9 mouse cellular contexts compared by ENCODE assay signal in genomic region chr9:71606296-71607057, GRCm38 (mm10). TPM values are rescaled to one million over a fixed set of nuclear protein-coding genes. Genes with fewer than 3 reads are reported as not detected.
DNase-seq lines count a peak whose midpoint lies in the region; ATAC-seq lines count a peak whose summit lies in the region.
"Had no signal": no experiment of that assay in that cellular context is flagged by ENCODE, and none has a peak within 500 bp of the region (broad histone marks: within the 10 kb centered on the region; RNA-seq: fewer than 3 reads in every experiment).

No protein-coding gene starts in this region.

- no peak overlapping the region for H3K4me3 ChIP-seq in kidney, embryonic 14.5 days (ENCODE audit: low read length)
- no peak overlapping the region for H3K4me3 ChIP-seq in intestine, embryonic 16.5 days (ENCODE audit: low read length)

- H3K27me3 ChIP-seq in kidney, embryonic 14.5 days (ENCODE audit: control insufficient read depth, insufficient read depth, low read length), result no peaks in the 10 kb centered on the region
- no peaks in the 10 kb centered on the region for H3K27me3 ChIP-seq in intestine, embryonic 16.5 days (replicated peaks; ENCODE audit: control insufficient read depth, insufficient read depth, low read length)

- no peak overlapping the region for H3K9ac ChIP-seq in kidney, embryonic 14.5 days (ENCODE audit: low read depth, low read length)
- no peak overlapping the region for H3K9ac ChIP-seq in intestine, embryonic 16.5 days (ENCODE audit: low read depth, low read length)

- H3K9me3 ChIP-seq in kidney, embryonic 14.5 days (ENCODE audit: control insufficient read depth, low read length), result no peaks in the 10 kb centered on the region
- H3K9me3 ChIP-seq in intestine, embryonic 16.5 days (ENCODE audit: control insufficient read depth, low read length), result no peaks in the 10 kb centered on the region

- peak overlapping the region; percentile 70; the same call in 1 of the 2 replicates for H3K27ac ChIP-seq in kidney, embryonic 14.5 days (ENCODE audit: low read depth, low read length)
- peak overlapping the region; percentile 26; the same call in 1 of the 2 replicates for H3K27ac ChIP-seq in intestine, embryonic 16.5 days (ENCODE audit: low read length)

- DNase-seq in kidney, adult 11 months, result no peak
- DNase-seq in c-Kit-positive CD71-positive TER-119-positive erythroid progenitor cells, embryonic 14.5 days (ENCODE audit: low spot score), result peak; percentile 69
- peak; percentile 83 for DNase-seq in lung, postnatal 36 days
- no peak for DNase-seq in spleen, adult 12 weeks (ENCODE audit: low spot score)
- DNase-seq: adrenal gland, adult 2 months had no signal

- H3K4me2 ChIP-seq in kidney, embryonic 14.5 days (replicated peaks; ENCODE audit: low read depth, low read length), result no peak overlapping the region
- no peak overlapping the region for H3K4me2 ChIP-seq in intestine, embryonic 16.5 days (ENCODE audit: low read depth, low read length)

- no peaks in the 10 kb centered on the region for H3K36me3 ChIP-seq in kidney, embryonic 14.5 days (ENCODE audit: control insufficient read depth, insufficient read depth, low read length)
- no peaks in the 10 kb centered on the region for H3K36me3 ChIP-seq in intestine, embryonic 16.5 days (ENCODE audit: control insufficient read depth, insufficient read depth, low read length)

- peaks cover 5% of the 10 kb centered on the region; the same call in 1 of the 2 replicates for H3K4me1 ChIP-seq in kidney, embryonic 14.5 days (ENCODE audit: control insufficient read depth, insufficient read depth, low read length)
- H3K4me1 ChIP-seq in intestine, embryonic 16.5 days (ENCODE audit: control insufficient read depth, insufficient read depth, low read length), result no peaks in the 10 kb centered on the region

- WGBS in kidney, embryonic 14.5 days, result 53% methylated on average over 13 of the region's 13 CpGs
- WGBS in intestine, embryonic 16.5 days, result 51% methylated on average over 13 of the region's 13 CpGs

- peak; percentile 51; the same call in 1 of the 2 replicates for ATAC-seq in kidney, embryonic 14.5 days (ENCODE audit: low FRiP score, low TSS enrichment)
- peak; percentile 44; the same call in 1 of the 2 replicates for ATAC-seq in intestine, embryonic 16.5 days
- no peak for ATAC-seq in frontal cortex, adult (ENCODE audit: low TSS enrichment)
- no peak for ATAC-seq in CD4-positive, CD25-positive, alpha-beta regulatory T cell, adult 4 months

RNA-seq across cellular contexts. Expression of gene Myzap, which starts 14.3 kb away (rescaled TPM):
- 18.6 and 18.7 TPM in 2 replicates for polyA plus RNA-seq in kidney, embryonic 14.5 days (2014; fragmentation: Nextera tagmentation; extraction: Ambion mirVana)
- 7.9 and 8.9 TPM in 2 replicates for polyA plus RNA-seq in intestine, embryonic 16.5 days (2015; fragmentation: Nextera tagmentation; extraction: Ambion mirVana)
- polyA plus RNA-seq in CD4-positive, CD25-positive, alpha-beta regulatory T cell, adult 4 months (2017; shearing (Covaris generic)), result under 1 TPM; 0.35 to 0.71 TPM

Comparison
In these comparisons a context has a peak if more than half of its experiments do, and no peak if none do; other contexts are left out.
1. ATAC-seq: peak in kidney, embryonic 14.5 days (single experiment) and intestine, embryonic 16.5 days (single experiment); none in frontal cortex, adult (single experiment) and CD4-positive, CD25-positive, alpha-beta regulatory T cell, adult 4 months (single experiment).
2. DNase-seq: peak in c-Kit-positive CD71-positive TER-119-positive erythroid progenitor cells, embryonic 14.5 days (single experiment) and lung, postnatal 36 days (single experiment); none in kidney, adult 11 months (single experiment) and spleen, adult 12 weeks (single experiment).